In the genomic region with DNA sequence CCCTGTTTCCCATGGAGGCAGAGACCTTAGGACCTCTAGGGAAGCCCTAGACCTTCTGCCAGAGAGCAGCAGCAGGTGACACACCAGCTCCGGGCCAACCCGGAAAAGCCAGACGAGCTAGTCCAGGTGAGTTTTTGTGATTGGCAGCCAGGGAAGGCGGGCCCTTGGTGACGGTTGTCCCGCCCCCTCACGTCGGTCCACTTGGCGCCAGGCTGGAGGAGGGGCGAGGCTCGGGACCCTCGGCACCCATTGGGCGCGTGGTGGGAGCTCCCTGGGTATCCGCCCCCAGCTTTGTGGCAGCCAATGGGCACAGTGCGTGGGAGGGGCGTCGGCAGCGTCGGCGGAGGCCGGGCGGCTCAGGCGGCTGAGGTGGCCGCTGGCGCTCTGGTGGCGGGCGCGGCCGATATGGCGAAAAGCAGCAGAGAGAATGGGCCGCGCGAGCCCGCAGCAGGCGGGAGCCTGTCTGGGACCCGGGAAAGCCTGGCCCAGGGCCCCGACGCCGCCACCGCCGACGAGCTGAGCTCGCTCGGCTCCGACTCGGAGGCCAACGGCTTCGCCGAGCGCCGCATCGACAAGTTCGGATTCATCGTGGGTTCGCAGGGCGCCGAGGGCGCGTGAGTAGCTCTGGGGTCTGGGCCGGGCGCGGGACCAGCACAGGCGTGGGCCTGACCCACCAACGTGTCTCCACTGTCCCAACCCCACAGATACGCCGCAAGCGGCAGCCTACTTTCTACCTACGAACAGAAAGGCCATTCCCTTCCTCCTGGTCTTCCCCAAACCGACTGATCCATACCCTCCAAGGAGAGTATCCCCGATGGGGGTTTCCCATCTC, we compare ENCODE assay signal across 8 mouse cellular contexts. TPM values are rescaled to one million over a fixed set of nuclear protein-coding genes. Genes with fewer than 3 reads are reported as not detected.
DNase-seq lines count a peak whose midpoint lies in the region; ATAC-seq lines count a peak whose summit lies in the region.

A gene (plus strand): TSS at position 304 of the 832 bp plus-strand sequence.

- under 1% methylated on average over 66 of the region's 71 CpGs for WGBS in lung, embryonic 16.5 days

- peak within 1 kb of the TSS; percentile 97 for H3K9ac ChIP-seq in lung, embryonic 16.5 days (ENCODE audit: low read length)

- no peak within 1 kb of the TSS; the same call in 1 of the 2 replicates for H3K27ac ChIP-seq in lung, embryonic 16.5 days (ENCODE audit: low read length)

- no peaks in the 10 kb centered on the region for H3K27me3 ChIP-seq in lung, embryonic 16.5 days (ENCODE audit: control insufficient read depth, insufficient read depth, low read depth, low read length)

- peak; percentile 82 for DNase-seq in MEL-GATA-1-ER (ENCODE audit: extremely low read depth, low read depth)
- peak; percentile 98 for DNase-seq in cerebellum, adult 8-10 months
- DNase-seq in forelimb bud, embryonic 11.5 days (ENCODE audit: low read depth, low spot score): peak; percentile 95
- DNase-seq in layer of hippocampus, adult 9-10 months (ENCODE audit: low spot score): peak; percentile 90
- peak; percentile 92 for DNase-seq in ovary, postnatal 10 days (ENCODE audit: low spot score)
- DNase-seq in thymus, postnatal 10 days (ENCODE audit: low spot score in 2 of 2): peak; percentile 98 to 99

- no peaks in the 10 kb centered on the region for H3K9me3 ChIP-seq in lung, embryonic 16.5 days (ENCODE audit: control insufficient read depth, low read length)

- peak; percentile 99 to 100 for ATAC-seq in hematopoietic stem cell, adult 5-6 weeks (replicated peaks in 1 of 2; ENCODE audit: insufficient read depth in 1 of 2, low FRiP score in 2 of 2, low TSS enrichment in 1 of 2, low read depth in 1 of 2, poor library complexity in 2 of 2, severe bottlenecking in 2 of 2)
- peak; percentile 100 for ATAC-seq in lung, embryonic 16.5 days (ENCODE audit: low read depth)

- H3K4me1 ChIP-seq in lung, embryonic 16.5 days (replicated peaks; ENCODE audit: control insufficient read depth, insufficient read depth, low read length): peaks cover 10% of the 10 kb centered on the region

- peaks cover 7% of the 10 kb centered on the region; the same call in 1 of the 2 replicates for H3K36me3 ChIP-seq in lung, embryonic 16.5 days (ENCODE audit: control insufficient read depth, insufficient read depth, low read length)

- peak within 1 kb of the TSS; percentile 92 for H3K4me2 ChIP-seq in lung, embryonic 16.5 days (ENCODE audit: low read depth, low read length)

- peak within 1 kb of the TSS; percentile 92 for H3K4me3 ChIP-seq in lung, embryonic 16.5 days (ENCODE audit: low read length)

RNA-seq across cellular contexts. Expression of the gene that starts here (rescaled TPM):
- total RNA-seq in hematopoietic stem cell, adult 5-6 weeks (2017): 9.6 and 13.6 TPM in 2 replicates
- polyA plus RNA-seq in lung, embryonic 16.5 days (2015; fragmentation: Nextera tagmentation; extraction: Ambion mirVana): 30.5 and 34.3 TPM in 2 replicates
